Mouse (Mus musculus) lung, embryonic 16.5 days (tissue): ENCODE data around the gene Lrrfip1. TPM values are rescaled to one million over a fixed set of nuclear protein-coding genes. Genes with fewer than 3 reads are reported as not detected.

Source experiments
- polyA plus RNA-seq: library from polyadenylated mRNA; unstranded; fragments of >200 nt; fragmentation: Nextera tagmentation; extraction: Ambion mirVana; gene quantifications from 2 replicates; pipeline ENCODE4 v1.2.1, GENCODE M21; 2015

Lrrfip1 gene
- polyA plus RNA-seq, 1 experiment from 2014 or later: 70.5 TPM

Other genes starting within 250 kb of the Lrrfip1 start
- 107 and 119 TPM in 2 replicates for gene Col6a3, start 154.8 kb upstream of the Lrrfip1 start, polyA plus RNA-seq
- gene Mlph, start 83.7 kb upstream of the Lrrfip1 start, polyA plus RNA-seq: 1.5 and 2.0 TPM in 2 replicates
- gene Prlh, start 45.6 kb upstream of the Lrrfip1 start, polyA plus RNA-seq: not detected in 2 replicates
- 3.1 and 3.8 TPM in 2 replicates for gene Rab17, start 29.1 kb upstream of the Lrrfip1 start, polyA plus RNA-seq
- gene Rbm44, start 146.4 kb downstream of the Lrrfip1 start, polyA plus RNA-seq: 1.3 and 1.7 TPM in 2 replicates
- 8.6 and 9.4 TPM in 2 replicates for gene Ramp1, start 181.1 kb downstream of the Lrrfip1 start, polyA plus RNA-seq